Mouse (Mus musculus) small intestine, adult 2 months (tissue): ENCODE measurements at regions not wholly inside any gene's neighbourhood (a gene's known extent, or its start where the extent isn't known, plus 50 kb on each side); places are given as distances from the start of the nearest gene placed in this dataset.

ENCODE experiments used
- H3K27ac ChIP-seq: fragments of 200-500 bp; 2 replicates; pipeline ENCODE4 v1.5.1; 2012; ENCODE audit warnings: low read depth, low read length, control low read depth, inconsistent platforms; ENCODE audit not compliant: insufficient read depth
- H3K27me3 ChIP-seq: fragments of 200-500 bp; 2 replicates; pipeline ENCODE4 v1.6.1; 2012; ENCODE audit warnings: mild to moderate bottlenecking, moderate library complexity, low read length, inconsistent platforms; ENCODE audit not compliant: control insufficient read depth, insufficient read depth
- H3K36me3 ChIP-seq: fragments of 200-500 bp; 2 replicates; pipeline ENCODE4 v1.6.1; 2012; ENCODE audit warnings: mild to moderate bottlenecking, low read length, control low read depth, inconsistent platforms; ENCODE audit not compliant: control insufficient read depth, insufficient read depth
- H3K4me1 ChIP-seq: fragments of 200-500 bp; 2 replicates; pipeline ENCODE4 v1.6.1; 2012; ENCODE audit warnings: low read length, inconsistent platforms, mixed read lengths; ENCODE audit not compliant: control insufficient read depth, insufficient read depth, insufficient read length
- H3K4me3 ChIP-seq: fragments of 200-500 bp; 2 replicates; pipeline ENCODE4 v1.5.1; 2012; ENCODE audit warnings: low read depth, mild to moderate bottlenecking, control low read depth, inconsistent platforms, low read length, moderate library complexity
- CTCF ChIP-seq: fragments of 200-500 bp; IDR thresholded peaks from 2 replicates; pipeline ENCODE4 v1.5.1; 2012; ENCODE audit warnings: low read depth, mild to moderate bottlenecking, control low read depth, inconsistent platforms, low read length, moderate library complexity, mixed read lengths; ENCODE audit not compliant: insufficient replicate concordance, insufficient read length; ENCODE audit errors: extremely low read depth
- POLR2A ChIP-seq: fragments of 200-500 bp; IDR thresholded peaks from 2 replicates; pipeline ENCODE4 v1.6.1; 2012; ENCODE audit warnings: low read depth, mild to moderate bottlenecking, control low read depth, inconsistent platforms, low read length, moderate library complexity
- WGBS: fragments of 180-500 bp; shearing (Covaris S2); methylation state at CpG from one replicate; pipeline ENCODE4 v1.1.7; 2018; 5-methylcytosine and 5-hydroxymethylcytosine counted together

DNA sequence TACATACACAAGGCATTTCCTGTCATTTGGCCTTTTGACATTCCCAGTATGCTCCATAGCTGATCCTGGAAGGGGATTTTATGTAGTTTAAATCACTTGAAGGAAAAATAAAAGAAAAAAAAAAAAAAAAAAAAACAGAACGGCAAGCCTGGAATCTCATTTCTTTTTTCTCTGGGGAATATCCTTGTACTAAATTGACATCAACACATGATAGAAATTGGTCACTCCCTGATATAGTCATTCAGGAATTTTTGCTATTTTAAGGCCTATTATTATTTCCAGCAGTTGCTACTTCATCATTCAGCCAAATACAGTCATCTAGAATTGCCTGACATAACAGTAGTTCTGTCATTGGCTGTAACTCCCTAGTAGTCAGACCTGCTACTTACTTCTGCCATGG is 538.8 kb upstream of the Zeb2 start:
- Histone ChIP-seq H3K36me3 (no peaks in the 10 kb centered on the region), H3K27me3 (no peaks in the 10 kb centered on the region), H3K4me1 (no peaks in the 10 kb centered on the region), H3K4me3 (no peak overlapping the region), H3K27ac (no peak overlapping the region)
- WGBS = 79% methylated on average over 1 of the region's 1 CpGs
- no peak for TF ChIP-seq CTCF
- TF ChIP-seq POLR2A = no peak

DNA sequence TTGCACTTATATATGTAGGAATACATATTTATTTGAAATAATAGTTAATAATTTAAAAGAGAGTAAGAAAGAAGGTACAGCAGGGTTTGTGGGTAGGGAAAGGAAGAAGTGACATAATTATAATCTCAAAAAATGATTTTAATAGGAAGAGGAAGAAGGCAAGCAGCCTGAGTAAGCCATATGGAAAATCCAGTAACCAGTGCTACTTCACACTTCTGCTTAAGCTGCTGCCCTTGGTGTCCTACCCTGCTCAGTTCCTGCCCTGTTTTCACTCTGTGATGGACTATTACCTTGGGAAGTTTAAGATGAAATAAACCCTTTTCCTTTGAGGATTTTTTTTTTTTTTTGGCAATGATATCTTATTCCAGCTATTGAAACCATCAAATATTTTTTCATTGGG is 537.5 kb upstream of the Zeb2 start:
- Histone ChIP-seq H3K36me3 (no peaks in the 10 kb centered on the region), H3K27me3 (no peaks in the 10 kb centered on the region; the same call in 1 of the 2 replicates), H3K4me1 (no peaks in the 10 kb centered on the region), H3K27ac (no peak overlapping the region), H3K4me3 (no peak overlapping the region)
- TF ChIP-seq CTCF (no peak), POLR2A (no peak)

DNA sequence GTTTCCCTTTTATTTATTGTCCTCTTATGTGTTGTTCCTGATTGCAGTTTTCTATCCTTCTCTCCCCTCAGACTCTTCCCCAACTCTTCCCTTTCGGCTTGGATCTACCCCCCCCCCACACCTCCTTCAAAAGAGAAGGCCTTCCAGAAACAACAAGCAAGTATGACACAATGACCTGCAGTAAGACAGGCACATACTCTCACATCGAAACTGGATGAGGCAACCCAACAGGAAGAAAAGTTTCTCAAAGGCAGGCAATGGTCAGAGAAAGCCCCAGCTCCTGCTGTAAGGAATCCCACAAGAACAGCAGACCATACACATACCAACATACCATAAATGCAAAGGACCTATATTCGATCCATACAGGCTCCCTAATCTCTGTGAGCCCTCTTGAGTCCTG is 535.8 kb upstream of the Zeb2 start:
- Histone ChIP-seq H3K27ac (no peak overlapping the region), H3K36me3 (no peaks in the 10 kb centered on the region), H3K4me1 (no peaks in the 10 kb centered on the region), H3K27me3 (no peaks in the 10 kb centered on the region; the same call in 1 of the 2 replicates), H3K4me3 (no peak overlapping the region)
- 73% methylated on average over 3 of the region's 3 CpGs for WGBS
- TF ChIP-seq CTCF (no peak), POLR2A (no peak)

DNA sequence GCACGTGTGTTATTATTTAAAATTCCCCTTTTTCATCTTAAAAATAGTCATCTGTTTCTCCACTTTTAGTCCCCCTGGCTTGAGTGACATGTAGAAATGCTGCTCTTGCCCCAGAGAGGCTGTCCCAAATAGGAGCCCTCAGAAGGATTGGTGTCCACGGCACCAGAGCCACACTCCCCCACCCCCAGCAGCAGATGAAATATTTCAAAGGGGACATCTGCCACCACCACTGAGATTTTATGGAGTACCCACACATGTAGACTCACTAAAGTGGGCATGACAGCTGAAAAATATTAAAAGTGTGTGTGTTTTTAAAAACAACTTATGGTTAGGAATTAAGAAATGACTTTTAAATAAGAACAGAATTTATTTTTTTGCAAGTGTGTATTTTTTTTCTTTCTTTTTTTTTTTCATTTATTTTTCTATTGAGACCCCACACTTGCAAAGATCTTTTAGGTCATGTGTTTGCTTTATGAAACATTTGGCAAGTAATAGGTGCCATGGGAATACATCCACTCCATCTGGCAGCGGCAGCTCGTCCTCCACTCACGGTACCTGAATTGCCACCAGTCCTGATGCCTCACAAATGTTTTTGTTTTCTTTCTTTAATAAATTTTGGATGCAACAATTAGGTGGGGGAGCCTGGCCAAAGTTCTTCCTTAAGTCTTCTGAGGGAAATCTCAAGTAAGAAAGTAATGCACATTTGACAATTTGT is 533.2 kb upstream of the Zeb2 start:
- TF ChIP-seq POLR2A (no peak), CTCF (no peak)
- Histone ChIP-seq H3K4me3 (no peak overlapping the region), H3K36me3 (no peaks in the 10 kb centered on the region), H3K27ac (no peak overlapping the region), H3K27me3 (no peaks in the 10 kb centered on the region; the same call in 1 of the 2 replicates), H3K4me1 (no peaks in the 10 kb centered on the region)
- 85% methylated on average over 5 of the region's 5 CpGs for WGBS

DNA sequence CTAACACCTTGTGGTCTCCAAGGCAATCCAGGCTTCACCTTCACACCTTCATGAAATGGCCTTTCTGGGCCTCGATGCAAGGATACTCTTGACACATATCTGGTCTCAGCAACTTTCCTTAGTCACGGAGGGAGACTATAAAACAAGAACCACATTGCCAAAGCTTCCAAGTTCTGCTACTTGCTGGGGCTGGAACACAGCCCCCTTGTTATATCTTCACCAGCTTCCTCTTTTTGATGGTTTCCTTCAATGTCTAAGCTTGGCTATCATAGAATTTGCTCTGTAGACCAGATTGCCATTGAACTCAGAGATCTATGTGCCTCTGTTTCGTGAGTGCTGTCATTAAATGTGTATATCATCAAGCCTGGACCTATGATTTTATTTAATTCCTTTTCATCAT is 530.7 kb upstream of the Zeb2 start:
- WGBS = 74% methylated on average over 3 of the region's 3 CpGs
- no peak for TF ChIP-seq POLR2A
- TF ChIP-seq CTCF = no peak
- H3K4me3 ChIP-seq = no peak overlapping the region
- no peaks in the 10 kb centered on the region for H3K36me3 ChIP-seq
- H3K27ac ChIP-seq = no peak overlapping the region
- H3K4me1 ChIP-seq = no peaks in the 10 kb centered on the region
- H3K27me3 ChIP-seq = no peaks in the 10 kb centered on the region; the same call in 1 of the 2 replicates

DNA sequence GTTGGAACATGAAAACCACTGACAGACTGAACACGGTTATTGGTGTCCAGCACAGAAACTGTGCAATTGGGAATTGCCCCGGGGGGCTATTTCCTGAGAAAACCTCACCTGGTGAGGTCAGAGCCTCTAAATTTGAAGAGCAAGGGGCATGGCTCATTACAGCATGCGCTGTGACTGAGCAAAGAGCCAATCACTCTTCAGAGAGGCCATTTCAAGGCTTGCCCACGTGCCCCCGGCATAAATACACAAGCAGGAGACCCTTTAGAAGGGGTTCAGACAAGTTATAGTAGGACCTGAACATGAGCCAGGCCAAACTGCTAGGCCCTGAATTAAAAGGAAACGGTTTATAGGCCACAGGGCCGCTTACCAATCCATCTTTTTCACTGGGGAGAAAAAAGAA is 512.9 kb upstream of the Zeb2 start:
- Histone ChIP-seq H3K36me3 (no peaks in the 10 kb centered on the region), H3K4me3 (no peak overlapping the region), H3K27me3 (no peaks in the 10 kb centered on the region), H3K27ac (no peak overlapping the region), H3K4me1 (no peaks in the 10 kb centered on the region)
- TF ChIP-seq POLR2A = no peak
- TF ChIP-seq CTCF = no peak
- WGBS = 75% methylated on average over 7 of the region's 7 CpGs

DNA sequence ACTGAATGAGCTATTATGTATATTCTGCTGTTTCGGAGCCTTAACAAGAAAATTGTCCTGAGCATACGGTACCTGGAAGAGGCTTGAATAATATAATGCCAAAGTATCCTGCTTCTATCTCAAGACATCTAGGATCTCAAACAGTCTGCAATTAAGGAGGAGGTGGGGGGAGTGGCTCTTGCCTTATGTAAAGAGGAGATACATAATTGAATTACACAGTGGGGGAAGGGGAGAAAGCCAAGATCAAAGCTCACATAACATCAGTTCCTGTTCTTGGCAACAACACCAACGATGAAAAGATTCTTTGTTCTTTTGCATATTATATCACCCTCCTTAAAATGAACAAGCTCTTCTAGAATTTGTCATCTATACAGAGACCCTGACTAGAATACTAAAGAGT is 512.4 kb upstream of the Zeb2 start:
- TF ChIP-seq POLR2A (no peak), CTCF (no peak)
- Histone ChIP-seq H3K27ac (no peak overlapping the region), H3K4me1 (no peaks in the 10 kb centered on the region), H3K4me3 (no peak overlapping the region), H3K27me3 (no peaks in the 10 kb centered on the region), H3K36me3 (no peaks in the 10 kb centered on the region)
- 58% methylated on average over 3 of the region's 3 CpGs for WGBS

DNA sequence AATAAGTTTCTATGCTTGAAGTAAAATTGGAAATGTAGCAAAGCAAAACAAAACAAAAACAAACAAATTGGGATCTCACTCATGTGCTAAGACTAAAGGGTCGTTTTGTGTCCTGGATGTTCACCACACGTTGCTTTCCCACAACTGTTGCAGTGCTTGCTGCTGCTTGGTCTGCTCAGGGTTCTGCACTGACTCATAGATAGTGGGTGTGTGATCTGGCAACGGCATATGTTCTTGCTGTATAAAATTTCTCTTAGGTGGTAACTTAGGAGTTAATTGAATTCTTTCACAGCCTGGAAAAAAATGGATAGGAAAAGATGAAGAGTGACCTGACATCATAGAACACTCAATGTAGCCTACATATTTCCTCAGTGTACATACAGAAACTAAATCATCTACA is 505.9 kb upstream of the Zeb2 start:
- WGBS = 73% methylated on average over 3 of the region's 3 CpGs
- no peak overlapping the region for H3K4me3 ChIP-seq
- no peaks in the 10 kb centered on the region for H3K27me3 ChIP-seq
- TF ChIP-seq CTCF (no peak), POLR2A (no peak)
- no peak overlapping the region for H3K27ac ChIP-seq
- H3K4me1 ChIP-seq = no peaks in the 10 kb centered on the region
- no peaks in the 10 kb centered on the region for H3K36me3 ChIP-seq
